Mouse (Mus musculus) neural tube, embryonic 15.5 days (tissue): Measurements from ENCODE around the gene Olfr209. TPM values are rescaled to one million over a fixed set of nuclear protein-coding genes. Genes with fewer than 3 reads are reported as not detected.

Source experiments
- ATAC-seq: fragments of 200-750 bp; cut with Nextera tagmentation; 2 replicates; pipeline ENCODE4 v1.8.0; 2017; ENCODE audit warnings: mild to moderate bottlenecking, moderate TSS enrichment, moderate library complexity; ENCODE audit not compliant: low FRiP score
- H3K27ac ChIP-seq: fragments of 300-500 bp; sonication (generic); replicated peaks from 2 replicates; pipeline ENCODE4 v1.5.1; 2015; ENCODE audit warnings: mild to moderate bottlenecking, inconsistent platforms
- H3K27me3 ChIP-seq: fragments of 300-500 bp; sonication (generic); replicated peaks from 2 replicates; pipeline ENCODE4 v1.6.1; 2015; ENCODE audit warnings: inconsistent platforms
- H3K36me3 ChIP-seq: fragments of 300-500 bp; sonication (generic); 2 replicates; pipeline ENCODE4 v1.6.1; 2015; ENCODE audit warnings: inconsistent platforms
- H3K4me1 ChIP-seq: fragments of 300-500 bp; sonication (generic); 2 replicates; pipeline ENCODE4 v1.6.1; 2015; ENCODE audit warnings: inconsistent platforms
- H3K4me2 ChIP-seq: fragments of 300-500 bp; sonication (generic); 2 replicates; pipeline ENCODE4 v1.6.1; 2015; ENCODE audit warnings: inconsistent platforms, mild to moderate bottlenecking, moderate library complexity
- H3K4me3 ChIP-seq: fragments of 300-500 bp; sonication (generic); replicated peaks from 2 replicates; pipeline ENCODE4 v1.5.1; 2015; ENCODE audit warnings: mild to moderate bottlenecking, inconsistent platforms
- H3K9ac ChIP-seq: fragments of 300-500 bp; sonication (generic); replicated peaks from 2 replicates; pipeline ENCODE4 v1.6.1; 2015; ENCODE audit warnings: mild to moderate bottlenecking, inconsistent platforms
- H3K9me3 ChIP-seq: fragments of 300-500 bp; sonication (generic); replicated peaks from 2 replicates; pipeline ENCODE4 v1.6.1; 2016; ENCODE audit warnings: inconsistent platforms
- whole genome bisulfite sequencing: fragments of 180-500 bp; shearing (Covaris S2); methylation state at CpG from one replicate; pipeline ENCODE4 v1.1.7; 2015; ENCODE audit warnings: mixed read lengths; 5-methylcytosine and 5-hydroxymethylcytosine counted together
- polyA plus RNA-seq: library from polyadenylated mRNA; unstranded; fragments of >200 nt; fragmentation: Nextera tagmentation; extraction: Ambion mirVana; gene quantifications from 2 replicates; pipeline ENCODE4 v1.2.1, GENCODE M21; 2015

The Olfr209 gene
- polyA plus RNA-seq: not detected in 2 replicates

- Histone ChIP-seq H3K4me3 (no peak within 1 kb of the TSS), H3K36me3 (no peaks in the 10 kb centered on the region), H3K27me3 (no peaks in the 10 kb centered on the region), H3K27ac (no peak within 1 kb of the TSS), H3K4me1 (no peaks in the 10 kb centered on the region), H3K9me3 (no peaks in the 10 kb centered on the region), H3K4me2 (no peak within 1 kb of the TSS), H3K9ac (no peak within 1 kb of the TSS)
- WGBS: 89% methylated on average over 2 of the region's 2 CpGs
- ATAC-seq: no peak
Measured at GRCm38 (mm10) chr16:59363893-59364292, at the start of gene Olfr209. Olfr209 (minus strand) TSS chr16:59363993.

GRCm38 (mm10) chr16:59413475-59413874, 49.7 kb upstream of the Olfr209 start:
- ATAC-seq: no peak
- Histone ChIP-seq H3K9me3 (no peaks in the 10 kb centered on the region), H3K27me3 (no peaks in the 10 kb centered on the region), H3K4me1 (0 out of 2 replicates have a peak, but pooled peaks cover 4% of the 10 kb centered on the region), H3K4me3 (no peak overlapping the region), H3K4me2 (no peak overlapping the region), H3K27ac (no peak overlapping the region), H3K36me3 (no peaks in the 10 kb centered on the region), H3K9ac (no peak overlapping the region)
- 61% methylated on average over 4 of the region's 4 CpGs for WGBS

- Histone ChIP-seq H3K4me3 (no peak overlapping the region), H3K9me3 (no peaks in the 10 kb centered on the region), H3K36me3 (no peaks in the 10 kb centered on the region), H3K4me2 (no peak overlapping the region), H3K9ac (no peak overlapping the region), H3K4me1 (0 out of 2 replicates have a peak, but pooled peaks cover 4% of the 10 kb centered on the region), H3K27ac (no peak overlapping the region), H3K27me3 (no peaks in the 10 kb centered on the region)
- 59% methylated on average over 2 of the region's 2 CpGs for WGBS
- no peak for ATAC-seq
Measured at GRCm38 (mm10) chr16:59409800-59410199, 46.0 kb upstream of the Olfr209 start.

- Histone ChIP-seq H3K4me2 (peak overlapping the region; percentile 30), H3K9ac (no peak overlapping the region), H3K4me1 (0 out of 2 replicates have a peak, but pooled peaks cover 4% of the 10 kb centered on the region), H3K9me3 (no peaks in the 10 kb centered on the region), H3K4me3 (peak overlapping the region; percentile 4; the same call in 1 of the 2 replicates), H3K36me3 (no peaks in the 10 kb centered on the region), H3K27ac (no peak overlapping the region), H3K27me3 (no peaks in the 10 kb centered on the region)
- ATAC-seq: peak; percentile 77
- 35% methylated on average over 15 of the region's 15 CpGs for WGBS
Measured at GRCm38 (mm10) chr16:59409341-59409748, 45.6 kb upstream of the Olfr209 start.

- ATAC-seq: no peak
- Histone ChIP-seq H3K4me2 (no peak within 1 kb of the TSS), H3K9ac (no peak within 1 kb of the TSS), H3K4me1 (0 out of 2 replicates have a peak, but pooled peaks cover 4% of the 10 kb centered on the region), H3K4me3 (no peak within 1 kb of the TSS), H3K36me3 (no peaks in the 10 kb centered on the region), H3K27me3 (no peaks in the 10 kb centered on the region), H3K9me3 (no peaks in the 10 kb centered on the region), H3K27ac (no peak within 1 kb of the TSS)
- 62% methylated on average over 5 of the region's 5 CpGs for WGBS
Measured at GRCm38 (mm10) chr16:59407032-59407431, 43.2 kb upstream of the Olfr209 start, which contains the start of gene Gabrr3. Gabrr3 (plus strand) TSS chr16:59407332.

- Histone ChIP-seq H3K4me2 (no peak overlapping the region), H3K27me3 (no peaks in the 10 kb centered on the region), H3K4me1 (0 out of 2 replicates have a peak, but pooled peaks cover 4% of the 10 kb centered on the region), H3K9me3 (no peaks in the 10 kb centered on the region), H3K27ac (no peak overlapping the region), H3K9ac (no peak overlapping the region), H3K36me3 (no peaks in the 10 kb centered on the region), H3K4me3 (no peak overlapping the region)
- no peak for ATAC-seq
- WGBS: 82% methylated on average over 9 of the region's 9 CpGs
Measured at GRCm38 (mm10) chr16:59404798-59405197, 41.0 kb upstream of the Olfr209 start.

GRCm38 (mm10) chr16:59403684-59404083, 39.9 kb upstream of the Olfr209 start:
- Histone ChIP-seq H3K4me2 (no peak overlapping the region), H3K27ac (no peak overlapping the region), H3K27me3 (no peaks in the 10 kb centered on the region), H3K4me3 (no peak overlapping the region), H3K9ac (no peak overlapping the region), H3K36me3 (no peaks in the 10 kb centered on the region), H3K9me3 (no peaks in the 10 kb centered on the region), H3K4me1 (no peaks in the 10 kb centered on the region)
- WGBS: 14% methylated on average over 4 of the region's 4 CpGs
- ATAC-seq: peak; percentile 90

GRCm38 (mm10) chr16:59401985-59402384, 38.2 kb upstream of the Olfr209 start:
- H3K9ac ChIP-seq: no peak overlapping the region
- H3K4me2 ChIP-seq: no peak overlapping the region
- WGBS: 91% methylated on average over 4 of the region's 4 CpGs
- no peak for ATAC-seq
- no peaks in the 10 kb centered on the region for H3K36me3 ChIP-seq
- no peak overlapping the region for H3K27ac ChIP-seq
- no peaks in the 10 kb centered on the region for H3K9me3 ChIP-seq
- no peak overlapping the region for H3K4me3 ChIP-seq
- H3K27me3 ChIP-seq: no peaks in the 10 kb centered on the region
- no peaks in the 10 kb centered on the region for H3K4me1 ChIP-seq

GRCm38 (mm10) chr16:59401102-59401501, 37.3 kb upstream of the Olfr209 start:
- Histone ChIP-seq H3K4me1 (no peaks in the 10 kb centered on the region), H3K9me3 (no peaks in the 10 kb centered on the region), H3K36me3 (no peaks in the 10 kb centered on the region), H3K27me3 (no peaks in the 10 kb centered on the region), H3K4me2 (no peak overlapping the region), H3K4me3 (no peak overlapping the region), H3K9ac (no peak overlapping the region), H3K27ac (no peak overlapping the region)
- no peak for ATAC-seq
- 77% methylated on average over 7 of the region's 7 CpGs for WGBS

- H3K4me2 ChIP-seq: no peak overlapping the region
- no peaks in the 10 kb centered on the region for H3K27me3 ChIP-seq
- 83% methylated on average over 3 of the region's 3 CpGs for WGBS
- no peak overlapping the region for H3K9ac ChIP-seq
- no peak overlapping the region for H3K27ac ChIP-seq
- no peak for ATAC-seq
- no peak overlapping the region for H3K4me3 ChIP-seq
- H3K9me3 ChIP-seq: no peaks in the 10 kb centered on the region
- H3K36me3 ChIP-seq: no peaks in the 10 kb centered on the region
- no peaks in the 10 kb centered on the region for H3K4me1 ChIP-seq
Measured at GRCm38 (mm10) chr16:59393300-59393699, 29.5 kb upstream of the Olfr209 start.

- no peak within 1 kb of the TSS for H3K4me3 ChIP-seq
- no peak within 1 kb of the TSS for H3K4me2 ChIP-seq
- H3K36me3 ChIP-seq: no peaks in the 10 kb centered on the region
- no peak within 1 kb of the TSS for H3K9ac ChIP-seq
- 88% methylated on average over 1 of the region's 1 CpGs for WGBS
- H3K4me1 ChIP-seq: no peaks in the 10 kb centered on the region
- no peaks in the 10 kb centered on the region for H3K27me3 ChIP-seq
- no peak for ATAC-seq
- no peak within 1 kb of the TSS for H3K27ac ChIP-seq
- H3K9me3 ChIP-seq: no peaks in the 10 kb centered on the region
Measured at GRCm38 (mm10) chr16:59349146-59349545, 14.6 kb downstream of the Olfr209 start, which contains the start of gene Olfr206. Olfr206 (minus strand) TSS chr16:59349246.

GRCm38 (mm10) chr16:59331038-59331437, 32.8 kb downstream of the Olfr209 start, which contains the start of gene Olfr205:
Olfr205 (minus strand) TSS chr16:59331138.
- Histone ChIP-seq H3K4me3 (no peak within 1 kb of the TSS), H3K4me1 (no peaks in the 10 kb centered on the region), H3K9me3 (0 out of 2 replicates have a peak, but pooled peaks cover 2% of the 10 kb centered on the region), H3K36me3 (no peaks in the 10 kb centered on the region), H3K27ac (no peak within 1 kb of the TSS), H3K9ac (no peak within 1 kb of the TSS), H3K27me3 (no peaks in the 10 kb centered on the region), H3K4me2 (no peak within 1 kb of the TSS)
- ATAC-seq: no peak
